Mouse (Mus musculus) lung, adult 2 months (tissue): ENCODE results near the gene Fzr1. TPM values are rescaled to one million over a fixed set of nuclear protein-coding genes. Genes with fewer than 3 reads are reported as not detected.
A peak's percentile ranks its signal among the peaks of the same experiment; 100 is the strongest.

Experiments
- DNase-seq: peaks from one replicate; pipeline ENCODE4 v3.0.0; 2022
- H3K4me1 ChIP-seq: fragments of 200-500 bp; 2 replicates; pipeline ENCODE4 v1.6.1; 2011; ENCODE audit warnings: low read length; ENCODE audit not compliant: control insufficient read depth, insufficient read depth
- H3K4me3 ChIP-seq: fragments of 200-500 bp; replicated peaks from 2 replicates; pipeline ENCODE3; 2011; ENCODE audit warnings: low read depth, mild to moderate bottlenecking, control low read depth, low read length; ENCODE audit errors: extremely low read depth
- CTCF ChIP-seq: fragments of 200-500 bp; IDR thresholded peaks from 2 replicates; pipeline ENCODE4 v1.5.1; 2011; ENCODE audit warnings: mild to moderate bottlenecking, low read length, control low read depth; ENCODE audit not compliant: insufficient read depth
- POLR2A ChIP-seq: fragments of 200-500 bp; IDR thresholded peaks from 2 replicates; pipeline ENCODE4 v1.6.1; 2011; ENCODE audit warnings: low read depth, mild to moderate bottlenecking, control low read depth, low read length, borderline replicate concordance; ENCODE audit errors: extremely low read depth
- WGBS: fragments of 180-500 bp; shearing (Covaris S2); methylation state at CpG from one replicate; pipeline ENCODE4 v1.1.7; 2018; 5-methylcytosine and 5-hydroxymethylcytosine counted together
- polyA plus RNA-seq: library from polyadenylated mRNA; depleted of rRNA; stranded (reverse); fragments of >200 nt; gene quantifications from 2 replicates; pipeline ENCODE4 v1.2.3, GENCODE M21; 2012

Fzr1 gene
- polyA plus RNA-seq, 1 experiment, result 61.8 TPM

DNA sequence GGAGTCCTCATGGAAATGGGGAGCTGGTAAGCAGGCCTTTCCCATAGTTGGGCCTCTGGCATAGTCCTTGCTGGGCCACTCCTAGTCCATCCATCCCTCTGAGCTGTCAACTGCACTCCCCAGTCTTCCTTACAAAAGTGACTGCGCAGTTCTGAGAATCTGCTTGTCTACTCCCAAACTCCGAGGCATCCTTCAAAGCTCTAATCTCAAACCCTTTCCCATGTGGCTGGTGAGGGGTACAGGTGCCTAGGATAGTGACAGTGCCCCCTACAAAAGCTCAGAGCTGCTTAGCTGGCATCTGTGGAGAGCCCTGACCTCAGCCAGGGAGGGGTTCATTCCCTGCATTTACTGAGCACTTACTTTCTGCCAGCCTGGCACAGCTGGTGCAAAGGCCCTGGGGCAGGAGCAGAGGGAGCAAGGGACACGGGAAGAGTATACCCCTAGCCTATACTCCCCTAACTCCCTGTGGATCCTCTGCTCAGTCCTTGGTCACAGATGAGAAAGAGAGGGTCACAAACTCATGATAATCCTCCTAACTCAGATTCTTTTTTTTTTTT, 44.4 kb upstream of the Fzr1 start:
- H3K4me3 ChIP-seq, result no peak overlapping the region
- no peak for TF ChIP-seq CTCF
- no peak for TF ChIP-seq POLR2A
- peaks cover 49% of the 10 kb centered on the region for H3K4me1 ChIP-seq
- DNase-seq, result no peak
- WGBS, result 80% methylated on average over 3 of the region's 3 CpGs

DNA sequence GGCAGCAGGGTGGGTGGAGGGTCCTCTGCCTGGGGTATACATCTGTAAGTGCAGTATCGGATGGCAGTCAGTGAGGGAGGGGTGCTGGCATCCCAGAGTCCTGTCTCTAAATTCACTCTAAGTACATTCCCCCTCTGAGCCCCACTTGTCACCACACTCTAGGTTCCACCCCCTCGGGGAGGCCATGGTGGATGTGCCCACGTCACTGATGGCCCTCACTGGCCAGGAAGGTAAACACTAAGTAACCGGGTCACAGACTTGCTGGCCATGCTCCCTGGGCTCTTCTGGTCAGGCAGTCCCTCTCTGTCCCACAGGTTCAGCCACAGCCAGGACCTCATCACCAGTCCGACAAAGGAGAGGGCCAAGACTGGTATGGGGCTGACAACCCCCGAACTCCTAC, 43.9 kb upstream of the Fzr1 start:
- DNase-seq, result peak; percentile 55
- Histone ChIP-seq H3K4me3 (no peak overlapping the region), H3K4me1 (peaks cover 54% of the 10 kb centered on the region)
- WGBS, result 47% methylated on average over 6 of the region's 6 CpGs
- TF ChIP-seq CTCF (no peak), POLR2A (no peak)

DNA sequence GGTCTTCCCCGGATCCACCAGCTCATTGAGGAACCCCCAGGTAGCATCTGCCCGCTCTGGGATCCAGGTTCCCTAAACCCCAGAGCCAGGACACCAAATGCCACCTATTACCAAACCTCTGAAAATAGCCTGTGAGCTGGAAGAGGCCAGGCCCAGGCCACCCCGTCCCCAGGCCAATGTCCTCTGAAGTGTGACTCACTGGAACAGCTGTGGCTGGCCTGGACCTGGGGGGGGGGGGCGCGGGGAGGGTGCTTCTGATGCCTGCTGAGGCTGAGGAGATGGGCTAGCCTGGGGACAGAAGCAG, 43.4 kb upstream of the Fzr1 start:
- TF ChIP-seq POLR2A (no peak), CTCF (no peak)
- no peak for DNase-seq
- H3K4me1 ChIP-seq, result peaks cover 57% of the 10 kb centered on the region
- H3K4me3 ChIP-seq, result no peak overlapping the region
- 68% methylated on average over 5 of the region's 5 CpGs for whole genome bisulfite sequencing

DNA sequence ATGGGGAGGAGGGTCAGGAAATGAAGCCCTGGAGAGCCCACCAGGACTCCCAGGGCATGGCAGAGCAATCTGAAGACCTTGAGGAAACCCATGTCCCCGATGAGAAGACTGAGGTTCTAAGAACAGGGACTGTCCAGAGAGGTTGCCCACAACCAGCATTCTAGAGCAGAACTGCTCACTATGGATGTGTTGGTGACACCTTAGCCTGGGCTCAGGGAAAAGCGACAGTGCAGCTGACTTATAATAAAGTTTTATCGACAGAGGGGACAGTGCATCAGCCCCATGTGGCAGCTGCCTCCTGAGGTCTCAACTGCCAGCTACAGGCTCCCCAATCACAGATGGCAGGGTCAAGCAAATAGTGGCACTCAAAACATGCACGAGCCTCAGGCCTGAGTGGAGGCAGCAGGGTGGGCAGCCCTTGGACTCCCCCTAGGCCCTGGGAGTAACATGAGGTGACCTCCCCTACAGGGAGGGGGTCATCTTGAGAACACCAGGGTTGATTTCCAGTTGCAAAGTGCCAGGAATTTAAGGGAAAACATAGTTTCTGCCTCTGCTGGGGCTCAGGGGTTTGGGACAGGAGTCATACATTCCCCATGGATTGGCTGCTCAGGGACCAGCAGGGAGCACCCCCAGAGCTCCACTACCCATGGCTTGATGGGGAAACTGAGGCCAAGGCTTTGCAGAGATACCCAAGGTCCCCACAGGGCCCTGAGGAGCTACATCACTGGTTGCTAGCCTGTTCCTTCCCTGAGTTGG, 42.9 kb upstream of the Fzr1 start:
- H3K4me3 ChIP-seq, result no peak overlapping the region
- peaks cover 62% of the 10 kb centered on the region for H3K4me1 ChIP-seq
- TF ChIP-seq CTCF (no peak), POLR2A (no peak)
- peak; percentile 12 for DNase-seq
- 73% methylated on average over 4 of the region's 4 CpGs for WGBS

DNA sequence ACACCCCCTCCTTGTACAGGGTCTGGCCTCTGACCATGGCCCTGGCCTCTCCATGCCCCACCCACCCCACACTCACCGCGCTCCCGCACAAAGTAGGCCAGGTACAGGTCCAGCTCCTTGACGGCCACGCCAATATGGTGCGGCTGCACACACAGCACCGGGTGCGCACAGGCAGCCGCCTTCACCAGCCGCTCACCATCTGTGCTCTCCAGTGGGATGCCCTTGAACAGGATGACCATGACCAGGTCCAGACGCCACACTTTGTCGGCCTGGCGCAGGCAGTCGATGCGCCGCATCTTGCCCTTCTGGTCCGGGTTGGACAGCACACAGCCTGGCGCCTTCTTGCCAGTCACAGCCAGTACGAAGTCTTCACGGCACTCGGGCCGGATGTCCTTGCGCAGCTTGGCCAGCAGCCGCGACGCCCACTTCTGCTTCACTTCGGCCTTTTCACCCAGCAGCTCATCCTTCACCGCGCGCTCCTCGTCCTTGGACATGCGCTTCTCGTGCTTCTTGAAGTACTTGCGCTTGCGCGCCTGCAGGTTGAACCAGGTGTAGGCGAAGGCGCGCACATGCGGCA, 42.0 kb upstream of the Fzr1 start:
- TF ChIP-seq POLR2A (no peak), CTCF (no peak)
- peak; percentile 9 for DNase-seq

DNA sequence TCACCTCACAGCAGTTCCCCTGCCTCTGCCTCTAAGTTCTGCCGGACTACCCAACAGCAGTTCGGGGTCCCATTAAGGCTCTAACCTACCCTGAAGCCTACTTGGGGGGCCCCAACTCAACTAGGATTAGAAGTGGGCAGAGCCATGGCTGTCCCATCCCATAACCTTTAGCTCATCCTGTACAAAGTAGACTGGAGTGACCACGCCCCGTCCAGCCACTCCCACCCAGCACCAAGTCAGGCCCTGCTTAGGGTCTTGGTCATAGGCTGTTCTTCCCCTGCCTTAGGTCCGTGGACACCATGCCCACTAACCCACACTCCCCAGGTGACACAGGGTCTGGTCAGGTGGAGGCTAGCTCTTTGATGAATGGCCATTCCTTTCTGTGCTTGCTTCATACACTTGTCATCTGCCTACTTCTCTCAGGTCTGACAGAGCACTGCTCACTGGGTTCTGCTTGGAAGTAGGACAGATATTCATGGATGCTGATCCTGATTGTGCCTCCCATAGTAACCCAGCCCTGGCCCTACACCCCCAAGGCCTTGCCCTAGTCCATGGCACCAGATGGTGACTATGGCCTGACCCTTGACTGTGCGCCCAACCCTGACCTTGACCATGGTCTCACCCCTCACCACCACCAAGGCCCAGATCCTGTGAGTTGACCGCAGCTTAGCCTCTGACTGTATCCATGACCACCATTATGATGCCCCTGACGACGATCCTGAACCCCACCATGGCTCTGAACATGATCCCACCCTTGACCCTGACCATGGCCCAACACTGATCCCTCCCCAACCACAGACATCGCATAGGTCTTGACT, 41.0 kb upstream of the Fzr1 start:
- 87% methylated on average over 10 of the region's 10 CpGs for WGBS
- no peak overlapping the region for H3K4me3 ChIP-seq
- TF ChIP-seq CTCF, result no peak
- no peak for TF ChIP-seq POLR2A
- peaks cover 69% of the 10 kb centered on the region for H3K4me1 ChIP-seq
- DNase-seq, result no peak

More for the DNA sequence above, 42.0 kb upstream of the Fzr1 start:
- peaks cover 66% of the 10 kb centered on the region for H3K4me1 ChIP-seq
- no peak overlapping the region for H3K4me3 ChIP-seq
- 87% methylated on average over 40 of the region's 40 CpGs for WGBS

- Histone ChIP-seq H3K4me3 (no peak overlapping the region), H3K4me1 (peaks cover 68% of the 10 kb centered on the region)
- TF ChIP-seq POLR2A (no peak), CTCF (no peak)
- 62% methylated on average over 11 of the region's 11 CpGs for WGBS
- no peak for DNase-seq
Observed at GRCm38 (mm10) chr10:81418216-81419070, 40.1 kb upstream of the Fzr1 start.

GRCm38 (mm10) chr10:81417227-81418215, 39.2 kb upstream of the Fzr1 start:
- no peak for TF ChIP-seq POLR2A
- TF ChIP-seq CTCF, result no peak
- no peak for DNase-seq
- 37% methylated on average over 12 of the region's 12 CpGs for WGBS
- Histone ChIP-seq H3K4me3 (no peak overlapping the region), H3K4me1 (peaks cover 75% of the 10 kb centered on the region)
